Mouse (Mus musculus) heart, postnatal 14 days (tissue): Measurements from ENCODE around the gene Flt1. TPM values are rescaled to one million over a fixed set of nuclear protein-coding genes. Genes with fewer than 3 reads are reported as not detected.
"Not testable (repeated sequence)": the region's sequence is repeated elsewhere in the genome, so short reads cannot be mapped to it uniquely, and the experiment has no call there.

Experiments used
- DNase-seq, 2 experiments: peaks; one replicate each; pipeline ENCODE4 v3.0.0; 2021 to 2022
- intact Hi-C: fragments of 180-260 bp; cut with DNase I; formaldehyde crosslinking; loops from one replicate; pipeline ENCODE4 v1.15.1; 2025
- total RNA-seq, 2 experiments: library from RNA; stranded (reverse); gene quantifications; 2 replicates each; pipeline ENCODE4 v1.2.3; 2021

Flt1 gene
- total RNA-seq, 2 experiments from 2014 or later = 62.5 to 63.6 TPM

- no peak for DNase-seq
- intact Hi-C loops = no loop called here
Observed at GRCm38 (mm10) chr5:147630426-147631290, 95.2 kb downstream of the Flt1 start.

- intact Hi-C loops = no loop called here
- no peak for DNase-seq
Observed at GRCm38 (mm10) chr5:147626944-147627343, 98.9 kb downstream of the Flt1 start.

- no peak for DNase-seq
- intact Hi-C loops = no loop called here
Observed at GRCm38 (mm10) chr5:147623747-147624146, 102.1 kb downstream of the Flt1 start.

- peak in 1 of 2 experiments; percentile 23 for DNase-seq
- intact Hi-C loops = no loop called here
Observed at GRCm38 (mm10) chr5:147620178-147620577, 105.6 kb downstream of the Flt1 start.

GRCm38 (mm10) chr5:147618243-147618642, 107.6 kb downstream of the Flt1 start:
- intact Hi-C loops = loop anchor here (5.0 kb wide), 1 partner anchor 36 kb away; no protein-coding TSS in a partner anchor

GRCm38 (mm10) chr5:147616450-147616849, 109.4 kb downstream of the Flt1 start:
- DNase-seq = no peak
- intact Hi-C loops = loop anchor here (5.0 kb wide), 1 partner anchor 34 kb away; no protein-coding TSS in a partner anchor

More at GRCm38 (mm10) chr5:147618243-147618642, 107.6 kb downstream of the Flt1 start:
- no peak for DNase-seq

- DNase-seq = no peak
- intact Hi-C loops = loop anchor here (5.0 kb wide), 1 partner anchor 32 kb away; no protein-coding TSS in a partner anchor
Observed at GRCm38 (mm10) chr5:147614659-147615058, 111.2 kb downstream of the Flt1 start.

GRCm38 (mm10) chr5:147611348-147611747, 114.5 kb downstream of the Flt1 start:
- intact Hi-C loops, DNase-seq: not testable (repeated sequence)

- intact Hi-C loops = no loop called here
- DNase-seq = no peak
Observed at GRCm38 (mm10) chr5:147607256-147607975, 118.4 kb downstream of the Flt1 start.

GRCm38 (mm10) chr5:147606751-147607150, 119.1 kb downstream of the Flt1 start:
- DNase-seq = no peak
- intact Hi-C loops = no loop called here

- no peak for DNase-seq
- intact Hi-C loops = no loop called here
Observed at GRCm38 (mm10) chr5:147601460-147602360, 124.1 kb downstream of the Flt1 start.

- DNase-seq = no peak
- intact Hi-C loops = no loop called here
Observed at GRCm38 (mm10) chr5:147597825-147598224, 128.0 kb downstream of the Flt1 start.

GRCm38 (mm10) chr5:147589814-147590213, 136.0 kb downstream of the Flt1 start:
- peak in 1 of 2 experiments; percentile 19 for DNase-seq
- intact Hi-C loops = loop anchor here (10.0 kb wide), 1 partner anchor 655 kb away; no protein-coding TSS in a partner anchor

GRCm38 (mm10) chr5:147585070-147585469, 140.7 kb downstream of the Flt1 start:
- intact Hi-C loops = loop anchor here (10.0 kb wide), 1 partner anchor 660 kb away; no protein-coding TSS in a partner anchor
- DNase-seq = no peak

- DNase-seq = peak in 1 of 2 experiments; percentile 33
- intact Hi-C loops = loop anchor here (5.0 to 10.0 kb wide), 5 partner anchors 33 to 660 kb away; no protein-coding TSS in a partner anchor
Observed at GRCm38 (mm10) chr5:147584648-147585047, 141.2 kb downstream of the Flt1 start.

GRCm38 (mm10) chr5:147583702-147584298, 142.0 kb downstream of the Flt1 start:
- intact Hi-C loops = loop anchor here (5.0 to 10.0 kb wide), 5 partner anchors 34 to 661 kb away; no protein-coding TSS in a partner anchor

GRCm38 (mm10) chr5:147580181-147580580, 145.6 kb downstream of the Flt1 start:
- intact Hi-C loops = loop anchor here (5.0 to 10.0 kb wide), 5 partner anchors 37 to 665 kb away; no protein-coding TSS in a partner anchor
- no peak for DNase-seq

More at GRCm38 (mm10) chr5:147583702-147584298, 142.0 kb downstream of the Flt1 start:
- peak; percentile 85 to 91 for DNase-seq

GRCm38 (mm10) chr5:147579691-147580090, 146.1 kb downstream of the Flt1 start:
- peak in 1 of 2 experiments; percentile 44 for DNase-seq
- intact Hi-C loops = loop anchor here (5.0 to 10.0 kb wide), 5 partner anchors 38 to 665 kb away; no protein-coding TSS in a partner anchor

GRCm38 (mm10) chr5:147579148-147579547, 146.7 kb downstream of the Flt1 start:
- DNase-seq = no peak
- intact Hi-C loops = no loop called here
